Mouse (Mus musculus) right cerebral cortex, adult 2 months (tissue): ENCODE results near the gene Tmem51.
"Not testable (repeated sequence)": the region's sequence is repeated elsewhere in the genome, so short reads cannot be mapped to it uniquely, and the experiment has no call there.

Experiments
- DNase-seq, 2 experiments: peaks; one replicate each; pipeline ENCODE4 v3.0.0; 2021 to 2022; ENCODE audit warnings: low spot score in 2 of 2

Tmem51 gene

GRCm38 (mm10) chr4:142060455-142061378 is 23.4 kb downstream of the Tmem51 start:
- no peak for DNase-seq

GRCm38 (mm10) chr4:142059841-142060193 is 24.3 kb downstream of the Tmem51 start:
- DNase-seq = no peak

DNA sequence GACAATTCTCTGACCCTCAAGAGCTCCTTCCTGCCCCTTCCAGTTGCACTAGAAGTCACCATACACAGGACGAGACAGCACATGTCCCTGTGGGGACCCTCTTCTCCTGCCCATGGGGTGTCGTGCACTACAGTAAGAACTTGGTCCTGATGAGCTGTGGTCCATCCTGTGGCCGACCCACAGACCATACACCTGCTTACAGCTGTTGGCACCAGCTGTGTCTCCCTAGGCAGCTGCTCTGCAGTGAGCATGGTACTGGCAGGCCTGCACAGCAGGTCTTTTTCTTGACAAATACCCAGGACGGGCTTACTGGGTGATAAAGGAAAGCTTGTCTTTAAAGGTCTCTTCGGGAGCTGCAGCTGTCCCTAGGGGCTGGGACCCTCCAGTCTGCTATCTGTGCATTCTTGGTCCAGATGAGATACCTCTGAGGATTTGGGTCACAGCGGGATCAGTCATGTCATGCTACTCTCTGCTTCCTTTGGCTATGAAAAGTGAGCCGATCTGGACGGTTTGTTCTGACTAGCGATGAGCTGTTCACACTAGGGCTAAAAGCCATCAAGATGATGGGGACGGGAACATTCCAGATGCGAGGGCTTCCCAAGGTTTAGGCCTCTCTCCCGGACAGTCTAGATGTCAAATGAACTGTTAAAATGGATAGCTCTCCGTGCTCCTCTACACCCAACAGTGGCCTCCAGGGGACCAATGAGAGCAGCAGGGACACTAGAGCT is 24.8 kb downstream of the Tmem51 start:
- DNase-seq = no peak

DNA sequence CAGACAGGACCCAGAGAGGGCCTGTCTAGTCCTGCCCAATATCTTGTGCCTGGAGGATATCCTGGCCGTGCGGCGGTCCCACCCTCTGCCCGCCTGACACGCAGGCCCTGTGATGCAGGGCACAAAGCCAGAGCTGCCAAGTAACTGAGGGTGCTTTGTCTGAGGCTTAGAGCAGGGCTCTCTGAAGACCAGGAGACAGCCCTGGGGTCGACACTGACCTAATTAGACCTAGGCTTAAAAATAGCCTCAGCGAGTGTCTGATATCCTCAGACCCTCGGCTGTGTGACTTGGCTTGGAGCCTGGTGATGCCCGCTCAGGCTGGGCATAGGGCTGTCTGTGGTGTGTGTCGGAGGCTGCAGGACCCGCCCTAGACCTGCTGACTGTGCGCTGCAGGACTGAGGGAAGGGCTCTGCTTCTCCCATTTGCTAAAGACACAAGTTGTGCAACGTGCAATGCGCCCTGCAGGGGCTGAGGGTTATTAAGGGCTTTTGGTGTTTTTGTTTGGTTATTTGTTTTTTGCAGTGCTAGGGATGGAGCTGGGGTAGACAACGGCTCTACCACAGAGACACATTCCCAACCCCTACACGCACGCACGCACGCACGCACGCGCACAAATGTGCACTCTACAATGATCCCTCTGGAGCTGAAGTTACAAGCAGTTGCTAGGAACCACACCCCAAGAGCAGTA is 26.4 kb downstream of the Tmem51 start:
- DNase-seq = peak in 1 of 2 experiments; percentile 25

GRCm38 (mm10) chr4:142055600-142055999 is 28.5 kb downstream of the Tmem51 start:
- DNase-seq = no peak

DNA sequence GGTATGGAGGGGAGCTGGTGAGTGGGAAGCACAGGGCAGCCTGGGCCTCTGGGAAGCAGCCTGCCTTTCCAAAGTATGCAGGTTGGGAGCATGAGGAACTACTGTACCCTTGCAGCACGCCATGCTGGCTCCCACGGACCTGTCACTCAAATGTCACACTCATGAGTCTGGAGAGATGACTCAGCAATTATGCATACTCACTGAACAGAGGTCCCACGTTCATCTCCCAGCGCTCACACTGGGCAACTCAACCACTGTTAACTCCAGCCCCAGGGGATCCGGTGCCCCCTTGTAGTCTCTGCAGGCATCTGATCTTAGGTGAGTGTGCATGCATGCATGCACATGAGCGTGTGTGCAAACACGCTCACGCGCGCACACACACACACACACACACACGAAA is 29.5 kb downstream of the Tmem51 start:
- peak in 1 of 2 experiments; percentile 8 for DNase-seq

- no peak for DNase-seq
Observed at GRCm38 (mm10) chr4:142053661-142054448, 30.2 kb downstream of the Tmem51 start.

DNA sequence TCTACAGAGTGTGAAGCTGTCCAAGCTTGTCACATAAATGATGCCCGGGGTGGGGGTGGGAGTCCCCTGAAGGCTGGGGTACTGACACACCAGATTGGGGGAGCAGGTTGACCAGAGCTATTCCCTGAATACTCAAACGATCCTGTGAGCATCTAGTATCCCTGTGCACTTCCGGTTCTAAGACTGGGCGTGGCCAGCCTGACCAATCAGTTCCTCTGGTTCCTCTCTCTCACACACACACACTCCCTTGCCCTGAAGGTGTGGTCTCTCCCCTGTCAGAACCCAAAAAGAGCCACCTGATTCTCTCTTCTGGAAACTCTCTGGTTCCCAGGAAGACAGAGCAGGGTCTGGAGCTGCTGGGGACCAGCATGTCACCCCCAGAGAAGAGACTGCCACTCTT is 30.8 kb downstream of the Tmem51 start:
- no peak for DNase-seq

DNA sequence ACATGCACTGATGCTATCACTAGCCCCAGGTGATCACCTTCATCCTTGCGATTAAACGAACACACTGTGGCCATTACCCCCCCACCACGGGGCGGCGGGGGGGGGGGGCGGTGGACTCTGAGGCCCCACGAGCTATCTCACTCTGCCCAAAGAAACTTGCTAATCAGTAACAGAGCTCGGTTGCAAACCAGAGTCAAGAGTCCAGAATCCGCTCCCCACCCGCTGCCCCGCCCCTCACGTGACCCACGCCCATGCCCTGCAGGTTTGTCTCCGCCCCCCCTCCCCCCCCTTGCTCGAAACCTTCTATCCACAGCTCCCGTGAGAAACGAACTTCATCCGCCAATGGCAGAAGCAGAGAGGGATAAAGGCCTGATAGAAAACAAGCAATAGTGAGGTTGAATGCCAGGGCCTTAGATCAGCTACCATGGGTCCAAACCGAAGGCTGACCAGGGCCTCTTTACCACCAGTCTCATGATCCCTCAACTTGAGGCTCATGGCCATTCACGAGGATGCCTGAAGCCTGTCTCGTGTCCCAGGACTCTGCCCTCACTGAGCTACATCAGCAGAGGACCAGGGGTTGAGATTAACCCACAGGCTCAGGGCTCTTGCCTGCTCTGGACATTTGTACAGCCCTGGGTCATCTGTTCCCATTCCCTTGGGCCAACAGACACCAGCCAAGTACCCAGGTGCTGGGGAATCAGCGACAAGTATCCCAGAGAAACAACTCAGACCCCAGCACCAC is 31.5 kb downstream of the Tmem51 start:
- DNase-seq = no peak

- DNase-seq = not testable (repeated sequence)
Observed at GRCm38 (mm10) chr4:142051883-142052282, 32.2 kb downstream of the Tmem51 start.

- DNase-seq = no peak
Observed at GRCm38 (mm10) chr4:142049963-142050362, 34.1 kb downstream of the Tmem51 start.

GRCm38 (mm10) chr4:142048391-142048790 is 35.7 kb downstream of the Tmem51 start:
- no peak for DNase-seq

GRCm38 (mm10) chr4:142047005-142047404 is 37.1 kb downstream of the Tmem51 start:
- DNase-seq = no peak

- DNase-seq = no peak
Observed at GRCm38 (mm10) chr4:142046496-142046895, 37.6 kb downstream of the Tmem51 start.

- no peak for DNase-seq
Observed at GRCm38 (mm10) chr4:142045595-142046163, 38.4 kb downstream of the Tmem51 start.

DNA sequence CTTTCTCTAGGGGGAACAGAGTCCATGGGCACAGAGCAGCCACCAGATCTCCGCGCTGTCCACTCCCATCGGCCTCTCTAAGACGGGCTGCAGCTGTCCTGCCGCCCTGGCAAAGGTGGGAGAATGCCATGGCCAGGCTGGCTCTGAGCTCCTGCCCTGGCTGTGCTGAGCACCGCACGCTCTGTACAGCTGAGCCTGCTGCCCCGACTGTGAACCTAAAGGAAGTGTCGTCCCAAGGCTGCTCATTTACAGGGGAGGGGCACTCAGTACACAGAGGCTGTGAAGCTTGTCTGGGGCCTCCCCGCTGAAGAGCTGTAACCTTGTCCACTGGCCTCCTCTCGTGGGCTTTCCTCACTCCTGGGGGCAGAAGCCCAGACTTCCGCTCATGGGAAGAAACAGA is 39.7 kb downstream of the Tmem51 start:
- no peak for DNase-seq

GRCm38 (mm10) chr4:142039662-142040353 is 44.3 kb downstream of the Tmem51 start:
- no peak for DNase-seq

DNA sequence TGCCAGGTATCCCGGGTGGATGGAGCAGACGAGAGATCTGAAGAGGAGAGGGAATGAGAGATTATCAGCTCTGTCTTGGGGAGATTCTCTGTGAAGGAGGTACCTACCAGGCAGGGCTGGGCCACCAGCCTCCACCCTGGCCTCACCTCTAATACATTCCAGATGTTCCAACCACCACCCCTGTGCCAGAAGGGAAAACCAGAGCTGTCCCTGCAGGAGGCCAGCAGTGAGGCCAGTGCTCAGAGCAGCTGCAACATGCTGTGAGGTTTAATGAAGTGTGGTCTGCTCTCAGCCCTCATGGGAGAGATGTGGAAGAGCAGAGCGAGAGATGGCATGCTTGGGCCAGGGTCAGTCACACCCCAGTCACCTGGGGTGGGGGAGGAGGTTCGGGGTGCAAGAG is 46.2 kb downstream of the Tmem51 start:
- no peak for DNase-seq

GRCm38 (mm10) chr4:142028533-142028932 is 55.6 kb downstream of the Tmem51 start:
- DNase-seq = no peak

DNA sequence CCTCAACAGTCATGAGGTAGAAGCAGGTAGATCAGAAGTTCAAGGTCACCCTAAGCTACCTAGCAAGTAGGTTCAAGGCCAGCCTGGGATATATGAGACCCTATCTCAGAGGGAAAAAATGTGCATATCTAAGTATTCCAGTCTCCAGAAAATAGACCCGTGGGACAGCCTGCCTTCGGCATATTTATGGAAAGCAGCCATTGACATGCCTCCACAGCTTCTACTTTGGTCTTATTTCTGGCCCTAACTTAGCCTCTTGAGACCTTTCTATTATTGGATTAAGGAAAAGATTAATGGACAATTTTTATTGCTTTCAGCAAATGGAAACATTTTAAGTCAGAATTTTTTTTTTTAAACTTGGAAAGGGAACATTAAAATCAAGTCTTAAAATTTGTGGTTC is 57.1 kb downstream of the Tmem51 start:
- no peak for DNase-seq
